ENCODE assay signal across 10 mouse cellular contexts in genomic region chr10:116727702-116728298, GRCm38 (mm10).
A peak's percentile ranks its signal among the peaks of the same experiment; 100 is the strongest.
DNase-seq lines count a peak whose midpoint lies in the region; ATAC-seq and TF ChIP-seq lines count a peak whose summit lies in the region.
"Had no signal": no experiment of that assay in that cellular context is flagged by ENCODE, and none has a peak within 500 bp of the region (broad histone marks: within the 10 kb centered on the region; RNA-seq: fewer than 3 reads in every experiment).

No protein-coding gene starts in this region.

- H3K9ac ChIP-seq in forebrain, embryonic 14.5 days (ENCODE audit: low read length): no peak overlapping the region
- H3K9ac ChIP-seq in lung, embryonic 16.5 days (ENCODE audit: low read length): peak overlapping the region; percentile 43
- peak overlapping the region; percentile 25; the same call in 1 of the 2 replicates for H3K9ac ChIP-seq in limb, embryonic 14.5 days (ENCODE audit: low read depth, low read length, severe bottlenecking)
- H3K9ac ChIP-seq in stomach, embryonic 16.5 days (ENCODE audit: low read length): peak overlapping the region; percentile 49; the same call in 1 of the 2 replicates

- peaks cover 11% of the 10 kb centered on the region for H3K27me3 ChIP-seq in forebrain, embryonic 10.5 days (ENCODE audit: poor library complexity, severe bottlenecking)
- no peaks in the 10 kb centered on the region for H3K27me3 ChIP-seq in forebrain, embryonic 14.5 days (replicated peaks; ENCODE audit: control insufficient read depth, insufficient read depth, low read length)
- H3K27me3 ChIP-seq in lung, embryonic 16.5 days (ENCODE audit: control insufficient read depth, insufficient read depth, low read depth, low read length): no peaks in the 10 kb centered on the region
- no peaks in the 10 kb centered on the region for H3K27me3 ChIP-seq in limb, embryonic 14.5 days (ENCODE audit: control insufficient read depth, insufficient read depth, low read length)
- H3K27me3 ChIP-seq in stomach, embryonic 16.5 days (ENCODE audit: control insufficient read depth, insufficient read depth, low read length): no peaks in the 10 kb centered on the region

- H3K4me1 ChIP-seq in forebrain, embryonic 10.5 days: peaks cover 12% of the 10 kb centered on the region
- H3K4me1 ChIP-seq in forebrain, embryonic 14.5 days (ENCODE audit: control insufficient read depth, insufficient read depth, low read length): no peaks in the 10 kb centered on the region
- H3K4me1 ChIP-seq in lung, embryonic 16.5 days (replicated peaks; ENCODE audit: control insufficient read depth, insufficient read depth, low read length): peaks cover 15% of the 10 kb centered on the region
- H3K4me1 ChIP-seq in limb, embryonic 14.5 days (ENCODE audit: control insufficient read depth, insufficient read depth, low read length): peaks cover 15% of the 10 kb centered on the region
- 0 out of 2 replicates have a peak, but pooled peaks cover 2% of the 10 kb centered on the region for H3K4me1 ChIP-seq in stomach, embryonic 16.5 days (ENCODE audit: control insufficient read depth, insufficient read depth, low read length)

- ATAC-seq in forebrain, embryonic 14.5 days: no peak
- peak; percentile 54; the same call in 1 of the 2 replicates for ATAC-seq in lung, embryonic 16.5 days (ENCODE audit: low read depth)
- ATAC-seq in limb, embryonic 14.5 days (ENCODE audit: low FRiP score, low read depth): peak; percentile 30; the same call in 1 of the 2 replicates
- no peak for ATAC-seq in stomach, embryonic 16.5 days (ENCODE audit: insufficient read depth, low FRiP score)
- ATAC-seq: inflammation-experienced regulatory T-cells, adult 6 months had no signal

- H3K9me3 ChIP-seq in forebrain, embryonic 10.5 days: no peaks in the 10 kb centered on the region
- H3K9me3 ChIP-seq in forebrain, embryonic 14.5 days (replicated peaks; ENCODE audit: control insufficient read depth, low read length): no peaks in the 10 kb centered on the region
- no peaks in the 10 kb centered on the region for H3K9me3 ChIP-seq in lung, embryonic 16.5 days (ENCODE audit: control insufficient read depth, low read length)
- H3K9me3 ChIP-seq in limb, embryonic 14.5 days (ENCODE audit: control insufficient read depth, low read length): no peaks in the 10 kb centered on the region
- H3K9me3 ChIP-seq in stomach, embryonic 16.5 days (replicated peaks; ENCODE audit: control insufficient read depth, low read length): no peaks in the 10 kb centered on the region

- no peaks in the 10 kb centered on the region for H3K36me3 ChIP-seq in forebrain, embryonic 10.5 days (replicated peaks)
- no peaks in the 10 kb centered on the region for H3K36me3 ChIP-seq in forebrain, embryonic 14.5 days (ENCODE audit: control insufficient read depth, insufficient read depth, low read length)
- H3K36me3 ChIP-seq in lung, embryonic 16.5 days (ENCODE audit: control insufficient read depth, insufficient read depth, low read length): no peaks in the 10 kb centered on the region
- H3K36me3 ChIP-seq in limb, embryonic 14.5 days (ENCODE audit: control insufficient read depth, insufficient read depth, low read length): no peaks in the 10 kb centered on the region
- no peaks in the 10 kb centered on the region for H3K36me3 ChIP-seq in stomach, embryonic 16.5 days (ENCODE audit: control insufficient read depth, insufficient read depth, low read length)

- TF ChIP-seq POLR2A in limb, embryonic 14.5 days (IDR thresholded peaks at IDR 0.05; ENCODE audit: borderline replicate concordance, extremely low read depth, insufficient read depth, insufficient read length): no peak

- no peak for DNase-seq in forebrain, embryonic 10.5 days (ENCODE audit: extremely low spot score, low spot score)
- no peak for DNase-seq in forebrain, embryonic 14.5 days (ENCODE audit: low spot score)
- DNase-seq in lung, postnatal 25 days (ENCODE audit: low spot score): no peak
- DNase-seq in limb, embryonic 14.5 days (ENCODE audit: low spot score): no peak
- no peak for DNase-seq in adrenal gland, adult 8-10 months
- DNase-seq in layer of hippocampus, adult 8-10 months (ENCODE audit: low spot score in 2 of 2): no peak

- peak overlapping the region; percentile 51; the same call in 1 of the 2 replicates for H3K27ac ChIP-seq in forebrain, embryonic 10.5 days
- H3K27ac ChIP-seq in forebrain, embryonic 14.5 days (ENCODE audit: low read depth, low read length): no peak overlapping the region
- H3K27ac ChIP-seq in lung, embryonic 16.5 days (ENCODE audit: low read length): no peak overlapping the region
- peak overlapping the region; percentile 30; the same call in 1 of the 2 replicates for H3K27ac ChIP-seq in limb, embryonic 14.5 days (replicated peaks; ENCODE audit: low read depth, low read length)
- H3K27ac ChIP-seq in stomach, embryonic 16.5 days (ENCODE audit: low read length): no peak overlapping the region
- H3K27ac ChIP-seq: macrophage had no signal

- 27% methylated on average over 14 of the region's 14 CpGs for WGBS in forebrain, embryonic 10.5 days
- WGBS in forebrain, embryonic 14.5 days: 26% methylated on average over 14 of the region's 14 CpGs
- WGBS in lung, embryonic 16.5 days: 14% methylated on average over 14 of the region's 14 CpGs
- 24% methylated on average over 14 of the region's 14 CpGs for WGBS in limb, embryonic 14.5 days
- WGBS in stomach, embryonic 16.5 days: 28% methylated on average over 14 of the region's 14 CpGs

- H3K4me2 ChIP-seq in forebrain, embryonic 14.5 days (ENCODE audit: low read length): no peak overlapping the region
- peak overlapping the region; percentile 40 for H3K4me2 ChIP-seq in lung, embryonic 16.5 days (ENCODE audit: low read depth, low read length)
- peak overlapping the region; percentile 29 for H3K4me2 ChIP-seq in limb, embryonic 14.5 days (replicated peaks; ENCODE audit: low read depth, low read length, severe bottlenecking)
- peak overlapping the region; percentile 39 for H3K4me2 ChIP-seq in stomach, embryonic 16.5 days (ENCODE audit: low read depth, low read length)

- peak overlapping the region; percentile 24; the same call in 1 of the 2 replicates for H3K4me3 ChIP-seq in forebrain, embryonic 10.5 days
- no peak overlapping the region for H3K4me3 ChIP-seq in forebrain, embryonic 14.5 days (ENCODE audit: low read depth, low read length)
- peak overlapping the region; percentile 14 for H3K4me3 ChIP-seq in lung, embryonic 16.5 days (ENCODE audit: low read length)
- no peak overlapping the region for H3K4me3 ChIP-seq in limb, embryonic 14.5 days (replicated peaks; ENCODE audit: low read length)
- H3K4me3 ChIP-seq in stomach, embryonic 16.5 days (replicated peaks; ENCODE audit: low read length): no peak overlapping the region

Comparison
In these comparisons a context has a peak if more than half of its experiments do, and no peak if none do; other contexts are left out.
1. H3K27ac ChIP-seq: peak in forebrain, embryonic 10.5 days (single experiment) and limb, embryonic 14.5 days (single experiment); none in forebrain, embryonic 14.5 days (single experiment), lung, embryonic 16.5 days (single experiment) and stomach, embryonic 16.5 days (single experiment).
2. H3K4me3 ChIP-seq: peak in forebrain, embryonic 10.5 days (single experiment) and lung, embryonic 16.5 days (single experiment); none in forebrain, embryonic 14.5 days (single experiment), limb, embryonic 14.5 days (single experiment) and stomach, embryonic 16.5 days (single experiment).
3. ATAC-seq: peak in lung, embryonic 16.5 days (single experiment) and limb, embryonic 14.5 days (single experiment); none in forebrain, embryonic 14.5 days (single experiment) and stomach, embryonic 16.5 days (single experiment).